Mouse (Mus musculus): Measurements from ENCODE around the gene Gm17387. TPM values are rescaled to one million over a fixed set of nuclear protein-coding genes. Genes with fewer than 3 reads are reported as not detected.

The Gm17387 gene
- polyA plus RNA-seq, 1 experiment from 2014 or later, result not detected

DNA sequence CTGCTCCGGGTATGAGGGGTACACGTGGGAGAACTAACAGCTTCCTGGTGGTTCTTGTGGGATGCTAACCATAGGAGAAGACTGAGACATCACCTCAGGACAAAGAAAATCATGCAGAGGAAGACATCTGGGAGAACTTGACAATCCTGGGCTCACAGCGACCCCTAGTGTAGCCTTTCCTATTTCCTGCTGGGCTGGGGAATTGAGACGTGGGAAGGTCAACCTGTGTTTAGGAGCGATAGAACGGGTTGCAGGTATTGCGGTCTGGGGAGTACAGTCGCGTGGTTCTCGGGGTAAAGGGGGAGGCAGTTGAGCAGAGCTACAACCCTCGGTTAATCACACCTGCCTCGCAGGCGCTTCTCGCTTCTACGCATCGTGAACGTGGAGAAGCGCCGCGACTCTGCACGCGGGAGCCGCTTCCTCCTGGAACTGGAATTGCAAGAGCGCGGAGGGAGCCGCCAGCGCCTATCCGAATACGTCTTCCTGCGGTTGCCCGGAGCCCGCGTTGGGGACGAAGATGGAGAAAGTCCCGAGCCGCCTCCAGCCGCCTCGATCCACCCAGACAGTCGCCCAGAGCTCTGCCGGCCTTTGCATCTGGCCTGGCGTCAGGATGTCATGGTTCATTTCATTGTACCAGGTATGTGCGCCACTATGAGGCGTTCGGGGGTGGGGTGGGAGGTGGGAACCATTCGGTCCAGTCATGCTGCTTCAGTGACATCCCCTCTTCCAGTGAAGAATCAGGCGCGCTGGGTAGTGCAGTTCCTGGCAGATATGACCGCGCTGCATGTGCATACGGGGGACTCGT lies 41.3 kb downstream of the Gm17387 start:
- Histone ChIP-seq H3K4me1 (peaks cover 20% of the 10 kb centered on the region), H3K27me3 (peaks cover 34% of the 10 kb centered on the region), H3K36me3 (peaks cover 34% of the 10 kb centered on the region), H3K27ac (no peak overlapping the region), H3K4me2 (replicated peaks) (peak overlapping the region; percentile 77), H3K9me3 (no peaks in the 10 kb centered on the region), H3K9ac (peak overlapping the region; percentile 56), H3K4me3 (peak overlapping the region; percentile 42)
- 2% methylated on average over 51 of the region's 51 CpGs for WGBS
- ATAC-seq (ENCODE audit: low FRiP score, low read depth), result peak; percentile 38; the same call in 1 of the 2 replicates

DNA sequence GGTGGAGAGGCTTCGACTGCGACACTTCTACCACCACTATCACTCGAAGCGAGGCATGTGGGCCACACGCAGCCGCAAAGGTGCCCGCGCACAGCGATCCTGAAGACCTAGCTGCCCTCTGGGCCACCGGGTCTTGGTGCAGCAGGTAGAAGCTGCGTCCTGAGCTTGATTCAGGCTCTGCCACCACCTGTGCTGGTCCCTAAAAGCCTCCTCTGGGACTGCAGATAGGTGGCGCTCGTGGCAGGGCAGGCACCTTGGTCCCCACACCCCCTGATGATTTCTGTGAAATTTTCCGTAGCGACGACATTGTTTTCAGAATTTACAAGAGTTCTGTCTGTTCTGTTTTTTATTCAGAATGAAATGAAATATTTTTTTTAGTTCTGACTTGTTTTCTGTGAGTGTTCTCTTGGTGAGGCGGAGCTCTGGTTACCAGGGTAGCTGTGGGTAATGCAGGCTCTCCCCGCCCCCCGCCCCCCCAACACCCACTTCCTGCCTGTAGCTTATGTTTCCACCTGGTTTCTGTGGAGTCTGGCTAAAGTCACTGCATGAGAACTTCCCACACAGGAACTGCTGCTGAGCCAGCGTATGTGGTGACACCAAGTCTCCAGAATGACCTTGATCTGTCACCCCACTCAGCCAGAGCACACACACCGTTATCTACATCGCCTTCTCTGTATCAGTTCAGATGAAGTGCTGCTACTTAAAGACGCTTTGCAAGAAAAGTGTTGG lies 43.2 kb downstream of the Gm17387 start:
- Histone ChIP-seq H3K9me3 (no peaks in the 10 kb centered on the region), H3K36me3 (peaks cover 18% of the 10 kb centered on the region), H3K4me1 (peaks cover 20% of the 10 kb centered on the region), H3K9ac (peak overlapping the region; percentile 19; the same call in 1 of the 2 replicates), H3K27me3 (peaks cover 34% of the 10 kb centered on the region), H3K4me2 (replicated peaks) (peak overlapping the region; percentile 20; the same call in 1 of the 2 replicates), H3K27ac (no peak overlapping the region), H3K4me3 (0 out of 2 replicates have a peak overlapping the region, but pooled peaks have one; percentile 0)
- peak; percentile 5; the same call in 1 of the 2 replicates for ATAC-seq (ENCODE audit: low FRiP score, low read depth)
- 28% methylated on average over 23 of the region's 23 CpGs for WGBS

DNA sequence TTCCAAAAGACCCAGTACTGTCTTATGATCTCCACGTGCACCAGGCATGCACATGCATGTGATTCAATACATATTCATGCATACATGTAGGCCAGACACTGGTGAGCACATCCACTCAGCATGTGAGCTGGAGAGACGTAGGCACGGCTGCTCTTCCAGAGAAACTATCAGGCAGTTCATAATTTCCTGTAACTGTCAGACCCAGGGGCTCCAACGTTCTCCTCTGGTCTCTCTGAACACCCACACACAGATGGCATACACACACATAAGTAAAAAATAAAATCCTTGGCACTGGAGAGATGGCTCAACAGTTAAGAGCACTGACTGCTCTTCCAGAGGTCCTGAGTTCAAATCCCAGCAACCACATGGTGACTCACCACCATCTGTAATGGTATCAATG lies 44.9 kb downstream of the Gm17387 start:
- no peak for ATAC-seq (ENCODE audit: low FRiP score, low read depth)
- Histone ChIP-seq H3K4me2 (replicated peaks) (no peak overlapping the region), H3K36me3 (peaks cover 2% of the 10 kb centered on the region; the same call in 1 of the 2 replicates), H3K27ac (no peak overlapping the region), H3K9me3 (no peaks in the 10 kb centered on the region), H3K4me1 (peaks cover 20% of the 10 kb centered on the region), H3K9ac (no peak overlapping the region), H3K27me3 (peaks cover 28% of the 10 kb centered on the region), H3K4me3 (no peak overlapping the region)
- WGBS, result 77% methylated on average over 4 of the region's 4 CpGs

DNA sequence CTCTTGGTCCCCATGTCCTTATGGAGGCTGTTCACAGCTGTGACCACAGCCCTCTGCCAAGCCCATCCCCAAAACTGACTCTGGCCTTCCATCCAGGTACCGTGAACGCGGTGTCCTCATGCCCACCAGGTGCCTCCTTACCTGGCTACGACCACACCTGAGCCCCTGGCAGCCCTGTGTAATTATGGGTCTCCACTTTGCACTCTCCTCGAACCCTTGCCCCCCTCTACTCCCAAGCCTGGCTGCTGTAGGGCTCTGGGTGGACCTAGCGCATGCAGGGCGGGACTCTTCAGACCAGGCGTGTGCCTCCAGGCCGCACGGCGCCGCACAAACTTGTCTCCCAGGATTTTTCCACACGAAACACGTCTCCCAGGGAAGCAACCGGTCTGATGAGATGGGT lies 48.9 kb downstream of the Gm17387 start, which contains the start of gene Pkp3:
Gene Pkp3 (plus strand): TSS at position 378 of the 400 bp plus-strand sequence.
- peaks cover 22% of the 10 kb centered on the region for H3K27me3 ChIP-seq
- WGBS, result 90% methylated on average over 15 of the region's 15 CpGs
- H3K4me3 ChIP-seq, result no peak within 1 kb of the TSS
- no peak for ATAC-seq (ENCODE audit: low FRiP score, low read depth)
- 0 out of 2 replicates have a peak within 1 kb of the TSS, but pooled peaks have one; percentile 19 for H3K9ac ChIP-seq
- H3K4me2 ChIP-seq (replicated peaks), result peak within 1 kb of the TSS; percentile 16; the same call in 1 of the 2 replicates
- H3K4me1 ChIP-seq, result peaks cover 7% of the 10 kb centered on the region; the same call in 1 of the 2 replicates
- H3K27ac ChIP-seq, result no peak within 1 kb of the TSS; the same call in 1 of the 2 replicates
- no peaks in the 10 kb centered on the region for H3K9me3 ChIP-seq
- H3K36me3 ChIP-seq, result no peaks in the 10 kb centered on the region

DNA sequence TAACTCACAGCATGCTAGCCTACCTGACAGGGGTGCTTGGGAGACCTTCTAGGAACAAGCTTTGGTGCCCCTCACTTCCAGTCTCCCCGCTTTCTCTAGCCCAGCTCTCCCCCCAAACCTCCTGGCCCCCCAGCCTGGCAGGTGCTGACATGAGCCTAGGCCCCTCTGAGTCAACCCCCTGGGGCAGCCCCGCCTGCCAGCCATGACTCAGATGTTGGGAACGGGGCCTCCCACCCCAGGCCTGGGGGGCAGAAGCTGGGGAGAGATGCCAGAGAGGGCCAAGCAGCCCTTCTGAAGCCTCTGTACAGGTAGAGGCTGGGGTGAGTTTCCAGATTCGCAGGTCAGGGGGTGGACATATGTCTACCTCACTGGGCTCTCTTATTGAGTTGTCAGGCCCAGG lies 49.9 kb downstream of the Gm17387 start:
- Histone ChIP-seq H3K36me3 (no peaks in the 10 kb centered on the region), H3K27ac (no peak overlapping the region; the same call in 1 of the 2 replicates), H3K4me3 (no peak overlapping the region), H3K27me3 (peaks cover 24% of the 10 kb centered on the region), H3K9ac (no peak overlapping the region), H3K4me2 (replicated peaks) (peak overlapping the region; percentile 44; the same call in 1 of the 2 replicates), H3K9me3 (no peaks in the 10 kb centered on the region), H3K4me1 (peaks cover 7% of the 10 kb centered on the region; the same call in 1 of the 2 replicates)
- 75% methylated on average over 4 of the region's 4 CpGs for WGBS
- ATAC-seq (ENCODE audit: low FRiP score, low read depth), result no peak

Other genes starting within 250 kb of the Gm17387 start
- 0.67 and 1.1 TPM in 2 replicates for gene Syce1, start 241.3 kb upstream of the Gm17387 start, polyA plus RNA-seq (2015; fragmentation: Nextera tagmentation; extraction: Ambion mirVana)
- gene Zfp941, start 207.0 kb upstream of the Gm17387 start, polyA plus RNA-seq (2015; fragmentation: Nextera tagmentation; extraction: Ambion mirVana), result 2.7 and 3.0 TPM in 2 replicates
- 1.0 and 1.4 TPM in 2 replicates for gene Urah, start 194.1 kb upstream of the Gm17387 start, polyA plus RNA-seq (2015; fragmentation: Nextera tagmentation; extraction: Ambion mirVana)
- gene Scgb1c1, start 183.6 kb upstream of the Gm17387 start, polyA plus RNA-seq (2015; fragmentation: Nextera tagmentation; extraction: Ambion mirVana), result not detected in 2 replicates
- gene Odf3, start 181.3 kb upstream of the Gm17387 start, polyA plus RNA-seq (2015; fragmentation: Nextera tagmentation; extraction: Ambion mirVana), result not detected in 2 replicates
- not detected in 2 replicates for gene Gm45785, start 172.8 kb upstream of the Gm17387 start, polyA plus RNA-seq (2015; fragmentation: Nextera tagmentation; extraction: Ambion mirVana)
- gene Ric8a, start 172.2 kb upstream of the Gm17387 start, polyA plus RNA-seq (2015; fragmentation: Nextera tagmentation; extraction: Ambion mirVana), result 65.2 and 73.1 TPM in 2 replicates
- gene Bet1l, start 171.6 kb upstream of the Gm17387 start, polyA plus RNA-seq (2015; fragmentation: Nextera tagmentation; extraction: Ambion mirVana), result 59.2 and 63.6 TPM in 2 replicates
- gene Psmd13, start 147.2 kb upstream of the Gm17387 start, polyA plus RNA-seq (2015; fragmentation: Nextera tagmentation; extraction: Ambion mirVana), result 251 and 252 TPM in 2 replicates
- 29.6 and 30.1 TPM in 2 replicates for gene Sirt3, start 146.8 kb upstream of the Gm17387 start, polyA plus RNA-seq (2015; fragmentation: Nextera tagmentation; extraction: Ambion mirVana)
- gene Cox8b, start 128.7 kb upstream of the Gm17387 start, polyA plus RNA-seq (2015; fragmentation: Nextera tagmentation; extraction: Ambion mirVana), result 9.3 and 10.0 TPM in 2 replicates
- gene Nlrp6, start 108.2 kb upstream of the Gm17387 start, polyA plus RNA-seq (2015; fragmentation: Nextera tagmentation; extraction: Ambion mirVana), result 0.05 and 0.06 TPM in 2 replicates
- gene Pgghg, start 87.7 kb upstream of the Gm17387 start, polyA plus RNA-seq (2015; fragmentation: Nextera tagmentation; extraction: Ambion mirVana), result 25.9 and 28.0 TPM in 2 replicates
- gene Ifitm5, start 78.8 kb upstream of the Gm17387 start, polyA plus RNA-seq (2015; fragmentation: Nextera tagmentation; extraction: Ambion mirVana), result 10.7 and 15.2 TPM in 2 replicates
- gene Gm45717, start 73.2 kb upstream of the Gm17387 start, polyA plus RNA-seq (2015; fragmentation: Nextera tagmentation; extraction: Ambion mirVana), result not detected in 2 replicates
- gene Ifitm2, start 73.1 kb upstream of the Gm17387 start, polyA plus RNA-seq (2015; fragmentation: Nextera tagmentation; extraction: Ambion mirVana), result 1,181 and 1,271 TPM in 2 replicates
- 50.2 and 64.6 TPM in 2 replicates for gene Ifitm1, start 61.9 kb upstream of the Gm17387 start, polyA plus RNA-seq (2015; fragmentation: Nextera tagmentation; extraction: Ambion mirVana)
- gene Ifitm3, start 18.4 kb upstream of the Gm17387 start, polyA plus RNA-seq (2015; fragmentation: Nextera tagmentation; extraction: Ambion mirVana), result 121 and 130 TPM in 2 replicates
- gene Ifitm6, start 11.2 kb upstream of the Gm17387 start, polyA plus RNA-seq (2015; fragmentation: Nextera tagmentation; extraction: Ambion mirVana), result 0.31 TPM in 1 of 2 replicates, not detected in the other
- 21.5 and 26.9 TPM in 2 replicates for gene B4galnt4, start 32.0 kb downstream of the Gm17387 start, polyA plus RNA-seq (2015; fragmentation: Nextera tagmentation; extraction: Ambion mirVana)
- gene Pkp3, start 49.1 kb downstream of the Gm17387 start, polyA plus RNA-seq (2015; fragmentation: Nextera tagmentation; extraction: Ambion mirVana), result 23.9 and 25.5 TPM in 2 replicates
- 2.7 and 3.1 TPM in 2 replicates for gene Sigirr, start 71.4 kb downstream of the Gm17387 start, polyA plus RNA-seq (2015; fragmentation: Nextera tagmentation; extraction: Ambion mirVana)
- gene Ano9, start 88.7 kb downstream of the Gm17387 start, polyA plus RNA-seq (2015; fragmentation: Nextera tagmentation; extraction: Ambion mirVana), result 1.3 and 2.1 TPM in 2 replicates
- gene Ptdss2, start 93.3 kb downstream of the Gm17387 start, polyA plus RNA-seq (2015; fragmentation: Nextera tagmentation; extraction: Ambion mirVana), result 85.5 and 89.2 TPM in 2 replicates
- 112 and 118 TPM in 2 replicates for gene Rnh1, start 143.7 kb downstream of the Gm17387 start, polyA plus RNA-seq (2015; fragmentation: Nextera tagmentation; extraction: Ambion mirVana)
- gene Hras, start 164.9 kb downstream of the Gm17387 start, polyA plus RNA-seq (2015; fragmentation: Nextera tagmentation; extraction: Ambion mirVana), result 94.5 and 97.5 TPM in 2 replicates
- 11.4 and 12.9 TPM in 2 replicates for gene Lrrc56, start 165.0 kb downstream of the Gm17387 start, polyA plus RNA-seq (2015; fragmentation: Nextera tagmentation; extraction: Ambion mirVana)
- gene Lmntd2, start 184.9 kb downstream of the Gm17387 start, polyA plus RNA-seq (2015; fragmentation: Nextera tagmentation; extraction: Ambion mirVana), result 2.6 TPM in 2 replicates
- 32.7 and 34.0 TPM in 2 replicates for gene Rassf7, start 186.7 kb downstream of the Gm17387 start, polyA plus RNA-seq (2015; fragmentation: Nextera tagmentation; extraction: Ambion mirVana)
- 87.2 and 88.0 TPM in 2 replicates for gene Phrf1, start 199.7 kb downstream of the Gm17387 start, polyA plus RNA-seq (2015; fragmentation: Nextera tagmentation; extraction: Ambion mirVana)
- gene Irf7, start 237.3 kb downstream of the Gm17387 start, polyA plus RNA-seq (2015; fragmentation: Nextera tagmentation; extraction: Ambion mirVana), result 1.8 and 2.3 TPM in 2 replicates
- gene Cdhr5, start 247.7 kb downstream of the Gm17387 start, polyA plus RNA-seq (2015; fragmentation: Nextera tagmentation; extraction: Ambion mirVana), result 0.13 TPM in 1 of 2 replicates, not detected in the other